Mouse (Mus musculus): ENCODE measurements around the gene Tyro3.
A peak's percentile ranks its signal among the peaks of the same experiment; 100 is the strongest.

Gene Tyro3

DNA sequence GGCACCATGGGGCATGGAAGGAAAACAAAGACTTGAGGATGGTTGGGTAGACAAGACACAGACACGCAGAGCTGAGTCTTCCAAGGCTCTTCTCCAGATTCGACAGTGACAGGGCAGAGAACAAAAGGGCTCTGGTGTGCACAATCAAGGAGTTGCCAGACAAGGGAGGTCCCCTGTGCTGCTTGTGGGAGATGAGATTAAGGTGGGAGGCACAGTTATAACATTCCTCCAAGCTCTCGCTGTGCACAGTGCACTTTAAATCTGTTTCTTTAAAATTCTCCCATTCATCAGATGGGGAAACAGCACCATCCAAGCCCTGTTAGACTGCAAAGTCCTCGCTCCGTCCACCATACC lies 6.7 kb downstream of the Tyro3 start:
- DNase-seq (ENCODE audit: low spot score in 2 of 2) = no peak

- no peak for DNase-seq (ENCODE audit: low spot score in 2 of 2)
Observed at GRCm38 (mm10) chr2:119804776-119805175, 7.2 kb downstream of the Tyro3 start.

GRCm38 (mm10) chr2:119805536-119805935 lies 8.0 kb downstream of the Tyro3 start:
- no peak for DNase-seq (ENCODE audit: low spot score in 2 of 2)

- DNase-seq (ENCODE audit: low spot score in 2 of 2) = no peak
Observed at GRCm38 (mm10) chr2:119808438-119808837, 10.9 kb downstream of the Tyro3 start.

- no peak for DNase-seq (ENCODE audit: low spot score in 2 of 2)
Observed at GRCm38 (mm10) chr2:119808881-119809280, 11.3 kb downstream of the Tyro3 start.

- no peak for DNase-seq (ENCODE audit: low spot score in 2 of 2)
Observed at GRCm38 (mm10) chr2:119810890-119811289, 13.4 kb downstream of the Tyro3 start.

DNA sequence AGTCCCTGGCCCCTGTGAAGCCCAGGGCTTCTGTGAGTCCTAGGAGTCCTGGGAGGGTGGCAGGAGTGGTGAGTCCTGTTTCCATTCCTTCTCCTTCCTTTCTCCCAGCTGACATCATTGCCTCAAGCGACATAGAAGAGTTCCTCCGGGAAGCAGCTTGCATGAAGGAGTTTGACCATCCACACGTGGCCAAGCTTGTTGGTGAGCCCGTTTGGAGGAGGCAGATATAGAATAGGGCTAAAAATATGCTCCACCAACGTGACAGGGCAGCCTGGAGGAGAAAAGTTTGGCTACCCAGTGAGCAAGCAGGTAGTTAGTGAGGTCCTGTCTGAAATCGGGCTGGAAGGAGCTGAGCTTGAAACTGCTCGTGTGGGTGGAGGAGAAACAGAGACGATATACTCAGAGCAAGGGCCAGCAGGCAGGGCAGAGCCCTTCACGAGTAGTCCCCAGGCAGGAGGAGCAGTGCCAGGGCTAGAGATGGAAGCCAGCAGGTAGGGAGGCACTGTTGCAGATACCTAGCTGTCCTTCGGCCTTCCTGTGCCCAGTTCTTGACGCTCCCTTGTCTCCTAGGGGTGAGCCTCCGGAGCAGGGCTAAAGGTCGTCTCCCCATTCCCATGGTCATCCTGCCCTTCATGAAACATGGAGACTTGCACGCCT lies 14.1 kb downstream of the Tyro3 start:
- no peak for DNase-seq (ENCODE audit: low spot score in 2 of 2)

GRCm38 (mm10) chr2:119814376-119814933 lies 16.9 kb downstream of the Tyro3 start:
- no peak for DNase-seq (ENCODE audit: low spot score in 2 of 2)

- no peak for DNase-seq (ENCODE audit: low spot score in 2 of 2)
Observed at GRCm38 (mm10) chr2:119816611-119817010, 19.1 kb downstream of the Tyro3 start.

GRCm38 (mm10) chr2:119817047-119817446 lies 19.5 kb downstream of the Tyro3 start:
- DNase-seq (ENCODE audit: low spot score in 2 of 2) = no peak

GRCm38 (mm10) chr2:119818668-119819272 lies 21.2 kb downstream of the Tyro3 start:
- no peak for DNase-seq (ENCODE audit: low spot score in 2 of 2)

GRCm38 (mm10) chr2:119821136-119821535 lies 23.6 kb downstream of the Tyro3 start:
- DNase-seq (ENCODE audit: low spot score in 2 of 2) = no peak

DNA sequence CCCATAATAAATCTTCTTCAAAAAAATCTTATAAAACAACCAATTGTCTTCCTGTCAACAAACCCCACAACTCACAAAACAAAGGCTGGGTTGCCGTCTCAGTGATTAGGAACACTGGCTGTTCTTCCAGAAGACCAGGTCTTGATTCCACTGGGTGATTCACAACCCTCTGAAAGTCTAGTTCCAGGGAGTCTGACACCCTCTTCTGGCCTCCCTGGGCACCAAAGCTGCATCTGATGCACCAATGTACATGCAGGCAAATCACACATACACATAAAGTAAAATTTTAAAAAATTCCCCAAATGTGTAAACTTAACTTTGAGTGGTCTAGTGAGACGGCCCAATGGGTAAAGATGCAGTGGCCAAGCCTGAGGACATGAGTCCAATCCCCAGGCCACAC lies 33.0 kb downstream of the Tyro3 start:
- DNase-seq (ENCODE audit: low spot score in 2 of 2) = no peak

- no peak for DNase-seq (ENCODE audit: low spot score in 2 of 2)
Observed at GRCm38 (mm10) chr2:119834231-119834630, 36.7 kb downstream of the Tyro3 start.

DNA sequence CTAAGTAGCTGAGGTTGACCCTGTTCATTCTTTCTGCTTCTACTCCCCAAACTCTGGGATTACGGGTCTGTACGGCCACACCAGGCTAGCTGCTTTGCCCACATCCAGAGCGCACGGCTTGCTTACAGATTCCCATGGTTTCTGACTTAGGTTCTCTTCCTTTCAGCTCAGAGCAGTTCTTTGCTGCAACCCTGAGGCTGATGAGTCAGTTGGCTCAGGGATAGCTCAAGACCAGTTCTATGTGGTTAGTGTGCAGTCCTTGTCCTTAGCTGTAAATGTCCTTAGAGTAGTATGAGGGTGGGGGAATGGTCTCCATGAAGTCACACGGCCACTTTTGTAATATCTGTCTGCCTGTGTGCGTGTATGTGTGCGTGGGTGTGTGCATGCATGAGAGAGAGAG lies 40.1 kb downstream of the Tyro3 start:
- DNase-seq (ENCODE audit: low spot score in 2 of 2) = no peak

DNA sequence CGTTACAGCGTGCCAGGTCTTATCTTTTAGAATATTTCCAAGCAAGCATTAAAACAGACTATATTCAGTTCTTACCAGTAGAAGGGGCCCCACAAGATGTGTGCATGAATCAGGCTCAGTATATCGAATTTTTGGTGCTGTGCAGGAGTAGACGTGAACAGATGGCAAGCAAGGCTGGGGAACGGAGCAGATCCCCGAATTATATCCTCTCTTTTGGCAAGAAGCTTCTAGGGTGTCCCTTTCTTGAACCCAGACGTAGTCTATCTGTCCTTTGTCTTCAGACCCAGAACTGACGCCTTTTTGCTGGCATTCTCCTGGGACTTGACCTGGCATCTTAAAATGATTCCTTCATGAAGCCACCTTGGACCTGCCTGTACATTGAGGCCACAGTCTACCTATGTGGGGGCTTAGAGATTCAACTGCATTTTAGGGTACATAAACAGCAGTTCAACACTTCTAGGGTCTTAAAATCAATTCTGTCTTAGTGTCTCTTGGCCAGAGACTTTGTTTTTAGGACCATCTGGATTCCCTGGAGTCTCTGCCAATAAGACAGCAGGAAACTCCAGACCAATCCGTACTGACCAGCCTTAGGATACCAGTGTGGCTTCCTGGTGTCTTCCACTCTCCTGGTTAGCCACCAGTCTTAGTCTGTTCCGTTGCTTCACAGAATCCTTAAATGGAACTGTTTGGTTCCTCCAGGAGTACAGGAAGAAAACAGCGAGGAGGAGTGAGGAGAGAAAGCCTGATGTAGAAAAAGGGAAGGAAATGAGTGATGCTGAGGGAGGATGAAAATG lies 41.0 kb downstream of the Tyro3 start:
- no peak for DNase-seq (ENCODE audit: low spot score in 2 of 2)

DNA sequence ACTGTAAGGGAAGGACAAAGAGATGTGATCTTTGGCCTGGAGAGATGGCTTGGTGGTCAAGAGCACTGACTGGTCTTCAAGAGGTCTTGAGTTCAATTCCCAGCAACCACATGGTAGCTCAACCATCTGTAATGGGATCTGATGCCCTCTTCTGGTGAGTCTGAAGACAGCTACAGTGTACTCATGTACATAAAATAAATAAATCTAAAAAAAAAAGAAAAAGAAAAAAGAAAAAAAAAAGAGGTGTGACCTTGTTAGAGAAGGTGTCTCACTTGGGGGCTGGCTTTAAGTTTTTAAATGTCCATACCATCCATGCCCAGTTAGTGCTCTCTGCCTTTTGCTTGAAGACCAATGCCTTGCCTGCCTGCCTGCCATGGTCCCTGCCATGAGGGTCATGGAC lies 42.5 kb downstream of the Tyro3 start:
- no peak for DNase-seq (ENCODE audit: low spot score in 2 of 2)

DNA sequence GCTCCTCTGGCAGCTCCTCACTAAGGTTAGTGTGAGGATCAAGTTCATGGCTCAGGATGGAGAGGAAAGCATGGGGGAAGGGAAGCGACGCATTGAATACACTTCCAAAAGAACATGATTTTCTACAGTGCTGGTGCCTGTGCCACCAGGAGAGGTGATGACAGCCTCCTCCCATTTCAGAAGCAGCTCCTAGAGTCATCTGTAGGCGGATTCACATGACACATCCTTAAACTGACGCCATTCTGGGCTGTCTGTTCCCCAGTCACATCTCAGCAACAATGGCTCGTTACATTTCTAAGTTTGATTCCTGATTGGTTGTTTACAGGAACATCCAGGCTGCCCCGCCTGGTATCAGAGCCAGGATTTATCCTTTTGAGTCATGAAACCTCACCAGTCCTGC lies 44.5 kb downstream of the Tyro3 start:
- peak in 1 of 2 experiments; percentile 17 for DNase-seq (ENCODE audit: low spot score in 2 of 2)

DNA sequence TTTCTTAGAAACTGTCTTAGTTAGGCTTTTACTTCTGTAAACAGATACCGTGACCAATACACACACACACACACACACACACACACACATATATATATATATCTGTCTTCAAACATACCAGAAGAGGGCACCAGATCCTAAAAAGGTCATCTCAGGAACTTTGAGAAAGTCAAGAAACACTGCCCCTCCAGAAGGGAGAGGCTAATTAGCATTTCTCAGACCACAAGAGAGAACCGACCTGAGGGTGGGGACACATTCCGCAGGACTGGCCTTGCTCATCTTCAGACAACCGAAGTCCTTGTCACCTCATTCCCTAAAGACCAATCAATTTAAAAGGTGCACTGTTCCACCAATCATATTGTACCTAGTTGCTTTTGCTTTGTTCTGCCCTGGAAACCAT lies 46.0 kb downstream of the Tyro3 start:
- DNase-seq (ENCODE audit: low spot score in 2 of 2) = no peak

DNA sequence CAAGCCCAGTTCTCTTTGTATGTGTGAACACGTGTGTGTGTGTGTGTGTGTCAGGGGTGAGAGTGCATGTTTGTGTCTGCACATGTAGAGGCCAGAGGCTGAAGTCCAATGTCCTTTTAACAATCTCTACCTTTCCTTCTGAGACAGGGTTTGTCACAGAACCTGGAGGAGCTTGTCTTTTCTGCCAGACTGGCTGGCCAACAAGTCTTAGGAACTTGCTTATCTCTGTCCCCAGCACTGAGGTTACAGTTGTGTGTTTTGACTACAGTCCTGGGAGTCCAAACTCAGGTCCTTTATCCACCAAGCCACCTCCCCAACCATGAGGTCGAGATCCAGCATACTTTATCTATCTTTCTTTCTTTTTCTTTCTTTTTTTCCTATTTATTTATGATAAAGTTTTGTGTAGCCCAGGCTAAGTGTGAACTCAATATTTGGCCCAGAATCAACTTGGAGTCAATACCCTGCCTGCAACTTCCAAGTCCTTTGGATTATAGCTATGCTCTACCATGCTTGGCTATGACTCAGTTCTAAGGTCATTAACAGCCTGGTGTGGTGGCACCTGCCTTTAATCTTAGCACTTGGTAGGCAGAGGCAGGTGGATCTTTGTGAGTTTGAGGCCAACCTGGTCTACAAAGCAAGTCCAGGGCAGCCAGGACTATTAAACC lies 48.5 kb downstream of the Tyro3 start:
- DNase-seq (ENCODE audit: low spot score in 2 of 2) = no peak

- DNase-seq (ENCODE audit: low spot score in 2 of 2) = no peak
Observed at GRCm38 (mm10) chr2:119846929-119847328, 49.4 kb downstream of the Tyro3 start.

DNA sequence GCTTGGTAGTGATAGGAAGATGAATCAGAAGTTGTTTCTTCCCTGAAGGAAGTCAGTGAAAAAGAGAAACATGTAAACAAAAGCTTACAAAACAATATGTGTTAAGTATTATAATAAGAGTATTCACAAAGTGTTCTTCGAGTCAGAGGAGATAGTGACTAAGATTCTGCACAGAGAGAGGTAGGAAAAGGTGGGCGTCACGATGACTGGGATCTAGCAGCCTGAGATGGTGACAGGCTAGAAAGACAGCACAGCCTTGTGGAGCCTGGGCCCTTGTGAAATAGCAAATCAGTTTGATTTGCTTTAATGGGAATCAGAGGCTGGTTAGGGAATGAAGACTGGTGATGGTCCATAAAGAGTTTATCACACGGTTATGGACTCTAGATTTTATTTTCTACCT lies 56.3 kb downstream of the Tyro3 start:
- DNase-seq (ENCODE audit: low spot score in 2 of 2) = no peak

Measured in frontal cortex, postnatal 25 days (tissue).